Mouse (Mus musculus) megakaryocyte, embryonic 14.5 days (primary cell): ENCODE measurements around the gene Ctbs. TPM values are rescaled to one million over a fixed set of nuclear protein-coding genes. Genes with fewer than 3 reads are reported as not detected.
A peak's percentile ranks its signal among the peaks of the same experiment; 100 is the strongest.

Source experiments
- H3K27me3 ChIP-seq: replicated peaks from 2 replicates; pipeline ENCODE3; 2012; ENCODE audit warnings: inconsistent platforms
- H3K36me3 ChIP-seq: replicated peaks from 2 replicates; pipeline ENCODE3; 2012; ENCODE audit warnings: low read length, inconsistent platforms, mixed read lengths
- H3K4me1 ChIP-seq: 2 replicates; pipeline ENCODE4 v1.6.1; 2012; ENCODE audit warnings: inconsistent platforms
- H3K4me3 ChIP-seq: replicated peaks from 2 replicates; pipeline ENCODE3; 2012; ENCODE audit warnings: moderate library complexity, mild to moderate bottlenecking, inconsistent platforms
- H3K9me3 ChIP-seq: 2 replicates; pipeline ENCODE4 v1.6.1; 2012; ENCODE audit warnings: inconsistent platforms
- FLI1 ChIP-seq: IDR thresholded peaks from 2 replicates; pipeline ENCODE4 v1.6.1; 2012; ENCODE audit warnings: low read length, inconsistent platforms, mixed read lengths
- GATA1 ChIP-seq: IDR thresholded peaks from 3 replicates; pipeline ENCODE4 v1.6.1; 2012; ENCODE audit warnings: mixed read lengths, low read length, inconsistent platforms, borderline replicate concordance
- polyA plus RNA-seq: library from polyadenylated mRNA; stranded (reverse); fragments of >175 nt; gene quantifications from 2 replicates; pipeline ENCODE4 v1.2.3, GENCODE M21; 2012; ENCODE audit warnings: low replicate concordance; ENCODE audit not compliant: insufficient read depth

The Ctbs gene
- polyA plus RNA-seq, 1 experiment = 21.7 TPM

GRCm38 (mm10) chr3:146473741-146474140 is 24.1 kb downstream of the Ctbs start:
- Histone ChIP-seq H3K4me1 (no peaks in the 10 kb centered on the region), H3K4me3 (no peak overlapping the region), H3K27me3 (no peaks in the 10 kb centered on the region), H3K36me3 (peaks cover 3% of the 10 kb centered on the region), H3K9me3 (peaks cover 3% of the 10 kb centered on the region)
- TF ChIP-seq FLI1 = no peak
- TF ChIP-seq GATA1 = no peak

- Histone ChIP-seq H3K4me1 (no peaks in the 10 kb centered on the region), H3K9me3 (peaks cover 3% of the 10 kb centered on the region), H3K27me3 (no peaks in the 10 kb centered on the region), H3K4me3 (no peak overlapping the region), H3K36me3 (peaks cover 3% of the 10 kb centered on the region)
- TF ChIP-seq GATA1 (no peak), FLI1 (no peak)
These were observed 24.8 kb downstream of the Ctbs start for GRCm38 (mm10) chr3:146474428-146474827.

GRCm38 (mm10) chr3:146482044-146482443 is 32.4 kb downstream of the Ctbs start:
- Histone ChIP-seq H3K4me3 (no peak overlapping the region), H3K9me3 (peaks cover 4% of the 10 kb centered on the region; the same call in 1 of the 2 replicates), H3K4me1 (no peaks in the 10 kb centered on the region), H3K36me3 (peaks cover 7% of the 10 kb centered on the region), H3K27me3 (no peaks in the 10 kb centered on the region)
- TF ChIP-seq FLI1 (no peak), GATA1 (no peak)

- Histone ChIP-seq H3K9me3 (peaks cover 4% of the 10 kb centered on the region; the same call in 1 of the 2 replicates), H3K27me3 (no peaks in the 10 kb centered on the region), H3K36me3 (peaks cover 7% of the 10 kb centered on the region), H3K4me3 (no peak overlapping the region), H3K4me1 (peaks cover 3% of the 10 kb centered on the region; the same call in 1 of the 2 replicates)
- no peak for TF ChIP-seq GATA1
- no peak for TF ChIP-seq FLI1
These were observed 36.9 kb downstream of the Ctbs start for GRCm38 (mm10) chr3:146486464-146486863.

GRCm38 (mm10) chr3:146494941-146495340 is 45.3 kb downstream of the Ctbs start:
- no peak overlapping the region for H3K4me3 ChIP-seq
- no peaks in the 10 kb centered on the region for H3K27me3 ChIP-seq
- no peaks in the 10 kb centered on the region for H3K9me3 ChIP-seq
- no peaks in the 10 kb centered on the region for H3K36me3 ChIP-seq
- peaks cover 17% of the 10 kb centered on the region; the same call in 1 of the 2 replicates for H3K4me1 ChIP-seq
- no peak for TF ChIP-seq GATA1
- no peak for TF ChIP-seq FLI1

- no peaks in the 10 kb centered on the region for H3K9me3 ChIP-seq
- H3K27me3 ChIP-seq = no peaks in the 10 kb centered on the region
- no peak for TF ChIP-seq GATA1
These were observed 49.4 kb downstream of the Ctbs start for GRCm38 (mm10) chr3:146498989-146499388.

GRCm38 (mm10) chr3:146499431-146500002 is 49.9 kb downstream of the Ctbs start, which contains the start of the genes Spata1 and Gng5:
Spata1 (minus strand) TSS chr3:146499753.
Gng5 (plus strand) TSS chr3:146499807.
- Histone ChIP-seq H3K4me3 (peak within 1 kb of the TSS; percentile 95), H3K9me3 (no peaks in the 10 kb centered on the region), H3K36me3 (peaks cover 32% of the 10 kb centered on the region), H3K27me3 (no peaks in the 10 kb centered on the region), H3K4me1 (peaks cover 46% of the 10 kb centered on the region)
- TF ChIP-seq GATA1 = no peak
- no peak for TF ChIP-seq FLI1

More at GRCm38 (mm10) chr3:146498989-146499388, 49.4 kb downstream of the Ctbs start:
- Histone ChIP-seq H3K4me1 (peaks cover 41% of the 10 kb centered on the region), H3K4me3 (peak overlapping the region; percentile 95), H3K36me3 (peaks cover 27% of the 10 kb centered on the region)

- H3K4me1 ChIP-seq = peaks cover 46% of the 10 kb centered on the region
- no peaks in the 10 kb centered on the region for H3K27me3 ChIP-seq
- H3K4me3 ChIP-seq = peak overlapping the region; percentile 95
- TF ChIP-seq GATA1 = no peak
- no peak for TF ChIP-seq FLI1
- peaks cover 39% of the 10 kb centered on the region for H3K36me3 ChIP-seq
- H3K9me3 ChIP-seq = no peaks in the 10 kb centered on the region
These were observed 50.6 kb downstream of the Ctbs start for GRCm38 (mm10) chr3:146500003-146500809.

- Histone ChIP-seq H3K27me3 (no peaks in the 10 kb centered on the region), H3K4me3 (peak overlapping the region; percentile 95), H3K9me3 (no peaks in the 10 kb centered on the region), H3K36me3 (peaks cover 45% of the 10 kb centered on the region), H3K4me1 (peaks cover 46% of the 10 kb centered on the region)
- TF ChIP-seq FLI1 (no peak), GATA1 (no peak)
These were observed 51.2 kb downstream of the Ctbs start for GRCm38 (mm10) chr3:146500810-146501201.

GRCm38 (mm10) chr3:146501601-146502123 is 52.1 kb downstream of the Ctbs start:
- peaks cover 46% of the 10 kb centered on the region for H3K4me1 ChIP-seq
- no peak for TF ChIP-seq GATA1
- no peak for TF ChIP-seq FLI1
- peak overlapping the region; percentile 95 for H3K4me3 ChIP-seq
- H3K36me3 ChIP-seq = peaks cover 53% of the 10 kb centered on the region
- no peaks in the 10 kb centered on the region for H3K27me3 ChIP-seq
- no peaks in the 10 kb centered on the region for H3K9me3 ChIP-seq
